Mouse (Mus musculus) neural tube, embryonic 12.5 days (tissue): ENCODE measurements around the gene Rhof. TPM values are rescaled to one million over a fixed set of nuclear protein-coding genes. Genes with fewer than 3 reads are reported as not detected.

Experiments used
- ATAC-seq: fragments of 200-750 bp; cut with Nextera tagmentation; 2 replicates; pipeline ENCODE4 v1.8.0; 2017; ENCODE audit warnings: low read depth, mild to moderate bottlenecking, moderate TSS enrichment, moderate library complexity; ENCODE audit not compliant: low FRiP score
- H3K27ac ChIP-seq: fragments of 300-500 bp; sonication (generic); 2 replicates; pipeline ENCODE4 v1.5.1; 2016
- H3K27me3 ChIP-seq: fragments of 300-500 bp; sonication (generic); replicated peaks from 2 replicates; pipeline ENCODE4 v1.6.1; 2016; ENCODE audit warnings: mild to moderate bottlenecking
- H3K36me3 ChIP-seq: fragments of 300-500 bp; sonication (generic); 2 replicates; pipeline ENCODE4 v1.6.1; 2016; ENCODE audit warnings: mild to moderate bottlenecking
- H3K4me1 ChIP-seq: fragments of 300-500 bp; sonication (generic); 2 replicates; pipeline ENCODE4 v1.6.1; 2016
- H3K4me2 ChIP-seq: fragments of 300-500 bp; sonication (generic); replicated peaks from 2 replicates; pipeline ENCODE4 v1.6.1; 2016; ENCODE audit warnings: mild to moderate bottlenecking
- H3K4me3 ChIP-seq: fragments of 300-500 bp; sonication (generic); 2 replicates; pipeline ENCODE4 v1.5.1; 2016
- H3K9ac ChIP-seq: fragments of 300-500 bp; sonication (generic); 2 replicates; pipeline ENCODE4 v1.6.1; 2016; ENCODE audit warnings: mild to moderate bottlenecking
- H3K9me3 ChIP-seq: fragments of 300-500 bp; sonication (generic); 2 replicates; pipeline ENCODE4 v1.6.1; 2016; ENCODE audit warnings: mild to moderate bottlenecking
- WGBS: fragments of 180-500 bp; shearing (Covaris S2); methylation state at CpG from one replicate; pipeline ENCODE4 v1.1.7; 2016; 5-methylcytosine and 5-hydroxymethylcytosine counted together
- polyA plus RNA-seq: library from polyadenylated mRNA; unstranded; fragments of >200 nt; fragmentation: Nextera tagmentation; extraction: Ambion mirVana; gene quantifications from 2 replicates; pipeline ENCODE4 v1.2.1, GENCODE M21; 2016

The Rhof gene
- polyA plus RNA-seq, 1 experiment from 2014 or later, result 2.9 TPM

GRCm38 (mm10) chr5:123144746-123145590 is 12.5 kb upstream of the Rhof start:
- 42% methylated on average over 20 of the region's 20 CpGs for WGBS
- H3K27me3 ChIP-seq, result no peaks in the 10 kb centered on the region
- H3K9ac ChIP-seq, result peak overlapping the region; percentile 100
- peaks cover 53% of the 10 kb centered on the region for H3K4me1 ChIP-seq
- no peaks in the 10 kb centered on the region for H3K9me3 ChIP-seq
- peak overlapping the region; percentile 99 for H3K4me3 ChIP-seq
- no peak for ATAC-seq
- peak overlapping the region; percentile 100 for H3K4me2 ChIP-seq
- H3K36me3 ChIP-seq, result peaks cover 36% of the 10 kb centered on the region
- H3K27ac ChIP-seq, result no peak overlapping the region

- Histone ChIP-seq H3K9ac (peak overlapping the region; percentile 100), H3K9me3 (no peaks in the 10 kb centered on the region), H3K36me3 (peaks cover 36% of the 10 kb centered on the region), H3K27ac (no peak overlapping the region), H3K4me1 (peaks cover 45% of the 10 kb centered on the region), H3K4me2 (peak overlapping the region; percentile 100), H3K4me3 (peak overlapping the region; percentile 99), H3K27me3 (no peaks in the 10 kb centered on the region)
- 4% methylated on average over 17 of the region's 17 CpGs for WGBS
- ATAC-seq, result no peak
Measured at GRCm38 (mm10) chr5:123143971-123144745, 11.7 kb upstream of the Rhof start.

GRCm38 (mm10) chr5:123143251-123143970 is 10.9 kb upstream of the Rhof start:
- peak overlapping the region; percentile 98; the same call in 1 of the 2 replicates for H3K27ac ChIP-seq
- H3K27me3 ChIP-seq, result no peaks in the 10 kb centered on the region
- H3K4me3 ChIP-seq, result peak overlapping the region; percentile 99
- ATAC-seq, result no peak
- 1% methylated on average over 24 of the region's 24 CpGs for WGBS
- peaks cover 28% of the 10 kb centered on the region for H3K36me3 ChIP-seq
- peak overlapping the region; percentile 100 for H3K4me2 ChIP-seq
- H3K9me3 ChIP-seq, result no peaks in the 10 kb centered on the region
- H3K9ac ChIP-seq, result peak overlapping the region; percentile 100
- H3K4me1 ChIP-seq, result peaks cover 38% of the 10 kb centered on the region

GRCm38 (mm10) chr5:123142161-123143157 is 10.0 kb upstream of the Rhof start, which contains the start of gene Setd1b:
Setd1b (plus strand) TSS chr5:123142193.
- no peaks in the 10 kb centered on the region for H3K9me3 ChIP-seq
- under 1% methylated on average over 73 of the region's 103 CpGs for whole genome bisulfite sequencing
- no peaks in the 10 kb centered on the region for H3K27me3 ChIP-seq
- ATAC-seq, result 0 out of 2 replicates have a peak, but pooled peaks have one; percentile 3
- peak within 1 kb of the TSS; percentile 99 for H3K4me3 ChIP-seq
- peaks cover 19% of the 10 kb centered on the region for H3K36me3 ChIP-seq
- peaks cover 37% of the 10 kb centered on the region for H3K4me1 ChIP-seq
- peak within 1 kb of the TSS; percentile 100 for H3K4me2 ChIP-seq
- peak within 1 kb of the TSS; percentile 100 for H3K9ac ChIP-seq
- H3K27ac ChIP-seq, result peak within 1 kb of the TSS; percentile 98

GRCm38 (mm10) chr5:123141555-123142160 is 9.2 kb upstream of the Rhof start:
- 0% methylated on average over 35 of the region's 38 CpGs for WGBS
- Histone ChIP-seq H3K4me1 (peaks cover 45% of the 10 kb centered on the region), H3K9ac (peak overlapping the region; percentile 100), H3K36me3 (peaks cover 11% of the 10 kb centered on the region), H3K9me3 (no peaks in the 10 kb centered on the region), H3K4me3 (peak overlapping the region; percentile 99), H3K27me3 (no peaks in the 10 kb centered on the region), H3K4me2 (peak overlapping the region; percentile 100), H3K27ac (peak overlapping the region; percentile 98)
- peak; percentile 23 for ATAC-seq

GRCm38 (mm10) chr5:123140694-123141554 is 8.4 kb upstream of the Rhof start:
- Histone ChIP-seq H3K9me3 (no peaks in the 10 kb centered on the region), H3K27ac (peak overlapping the region; percentile 98), H3K9ac (peak overlapping the region; percentile 100), H3K4me3 (peak overlapping the region; percentile 99), H3K4me1 (peaks cover 45% of the 10 kb centered on the region), H3K27me3 (no peaks in the 10 kb centered on the region), H3K4me2 (peak overlapping the region; percentile 100), H3K36me3 (peaks cover 3% of the 10 kb centered on the region)
- WGBS, result under 1% methylated on average over 31 of the region's 31 CpGs
- ATAC-seq, result peak; percentile 46

GRCm38 (mm10) chr5:123139722-123140627 is 7.5 kb upstream of the Rhof start:
- H3K9me3 ChIP-seq, result no peaks in the 10 kb centered on the region
- peak overlapping the region; percentile 89 for H3K4me3 ChIP-seq
- under 1% methylated on average over 28 of the region's 28 CpGs for WGBS
- peaks cover 45% of the 10 kb centered on the region for H3K4me1 ChIP-seq
- H3K27me3 ChIP-seq, result no peaks in the 10 kb centered on the region
- peak overlapping the region; percentile 100 for H3K9ac ChIP-seq
- peak overlapping the region; percentile 100 for H3K4me2 ChIP-seq
- H3K27ac ChIP-seq, result peak overlapping the region; percentile 100
- H3K36me3 ChIP-seq, result peaks cover 8% of the 10 kb centered on the region; the same call in 1 of the 2 replicates
- no peak for ATAC-seq

- H3K27me3 ChIP-seq, result no peaks in the 10 kb centered on the region
- peaks cover 15% of the 10 kb centered on the region; the same call in 1 of the 2 replicates for H3K36me3 ChIP-seq
- under 1% methylated on average over 39 of the region's 39 CpGs for WGBS
- peaks cover 45% of the 10 kb centered on the region for H3K4me1 ChIP-seq
- peak overlapping the region; percentile 100 for H3K9ac ChIP-seq
- H3K4me3 ChIP-seq, result peak overlapping the region; percentile 89
- H3K27ac ChIP-seq, result peak overlapping the region; percentile 100
- H3K9me3 ChIP-seq, result no peaks in the 10 kb centered on the region
- peak overlapping the region; percentile 100 for H3K4me2 ChIP-seq
- no peak for ATAC-seq
Measured at GRCm38 (mm10) chr5:123138953-123139721, 6.6 kb upstream of the Rhof start.
